Mouse (Mus musculus) embryo, embryonic 11 days (tissue): ENCODE measurements around the gene Ddit4.
A peak's percentile ranks its signal among the peaks of the same experiment; 100 is the strongest.

Experiments used
- DNase-seq: peaks from one replicate; pipeline ENCODE4 v3.0.0-alpha.2; 2015

Gene Ddit4

GRCm38 (mm10) chr10:59948363-59949254, 3.0 kb downstream of the Ddit4 start:
- DNase-seq = no peak

- DNase-seq = no peak
Observed at GRCm38 (mm10) chr10:59947296-59948073, 4.1 kb downstream of the Ddit4 start.

- no peak for DNase-seq
Observed at GRCm38 (mm10) chr10:59946362-59946761, 5.3 kb downstream of the Ddit4 start.

GRCm38 (mm10) chr10:59945416-59945815, 6.2 kb downstream of the Ddit4 start:
- no peak for DNase-seq

GRCm38 (mm10) chr10:59943421-59943989, 8.1 kb downstream of the Ddit4 start:
- DNase-seq = peak; percentile 42

DNA sequence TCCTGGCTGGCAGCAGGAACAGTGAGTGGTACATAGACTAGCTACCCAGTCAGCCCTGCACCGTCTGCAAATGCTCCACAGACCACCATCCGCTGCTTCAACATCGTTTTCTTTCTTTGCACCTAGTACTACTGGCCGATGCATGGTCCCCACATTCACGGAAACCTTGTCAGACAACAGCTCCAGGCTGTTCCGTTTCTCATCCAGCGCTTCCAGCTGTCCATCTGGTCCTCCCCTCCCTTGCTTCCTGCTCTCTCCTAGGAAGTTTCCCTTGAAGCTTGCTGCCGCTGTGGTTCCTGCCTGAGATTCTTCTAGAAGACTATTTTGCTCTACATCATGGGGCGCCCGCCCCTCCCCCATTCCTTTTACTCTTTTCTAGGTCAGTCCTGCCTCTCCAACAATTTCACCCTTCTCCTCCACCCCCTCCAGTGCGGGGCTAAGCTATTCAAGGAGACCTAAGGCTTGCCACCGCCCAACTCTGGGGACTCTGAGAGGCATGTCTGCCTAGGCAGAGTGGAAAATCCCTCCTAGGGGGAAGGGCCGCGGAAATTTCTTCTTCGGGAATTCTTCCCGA, 8.7 kb downstream of the Ddit4 start:
- peak; percentile 66 for DNase-seq

DNA sequence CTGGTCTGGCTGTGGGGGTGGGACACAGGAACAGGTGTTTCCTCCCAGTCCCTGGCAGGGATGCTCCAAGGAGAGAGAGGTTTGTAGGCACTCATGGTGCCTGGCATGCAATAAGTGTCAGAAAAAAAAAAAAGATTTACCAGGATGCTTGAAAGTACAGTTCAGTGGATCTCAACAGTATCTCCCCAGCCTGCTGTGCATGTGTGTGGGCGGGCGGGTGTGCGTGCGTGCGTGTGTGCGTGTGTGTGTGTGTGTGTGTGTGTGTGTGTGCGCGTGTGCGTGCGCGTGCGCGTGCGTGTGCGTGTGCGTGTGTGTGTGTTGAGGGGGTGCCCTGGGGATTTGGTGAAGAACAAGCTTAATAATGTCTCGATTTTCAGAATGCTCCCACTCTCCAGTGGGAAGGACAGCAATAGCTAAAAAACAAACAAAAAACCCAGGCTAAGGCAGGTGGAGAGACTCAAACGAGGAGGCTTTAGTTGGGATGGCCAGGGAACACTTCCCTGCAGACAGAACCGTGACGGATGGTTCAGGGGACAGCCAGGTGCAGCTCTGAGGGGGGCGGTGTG, 9.3 kb downstream of the Ddit4 start:
- DNase-seq = no peak

GRCm38 (mm10) chr10:59939081-59939480, 12.6 kb downstream of the Ddit4 start:
- DNase-seq = no peak

DNA sequence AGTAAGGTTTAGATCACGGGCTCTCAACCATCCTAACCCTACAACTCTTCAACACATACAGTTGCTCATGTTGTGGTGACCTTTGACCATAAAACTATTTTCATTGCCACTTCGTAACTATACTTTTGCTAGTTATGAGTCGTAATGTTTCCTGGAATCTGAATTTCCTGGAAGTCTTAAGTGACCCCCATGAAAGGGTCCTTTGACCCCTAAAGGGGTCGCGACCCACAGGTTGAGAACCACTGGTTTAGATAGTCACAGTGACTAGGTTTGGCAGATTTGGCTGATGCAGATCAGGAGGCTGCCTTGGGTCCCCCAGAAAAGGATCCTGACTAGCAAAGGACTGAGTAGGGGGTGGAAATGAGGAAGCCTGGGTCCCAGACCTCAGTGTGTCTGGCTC, 13.0 kb downstream of the Ddit4 start:
- no peak for DNase-seq

GRCm38 (mm10) chr10:59936058-59936856, 15.4 kb downstream of the Ddit4 start:
- peak; percentile 67 for DNase-seq

- no peak for DNase-seq
Observed at GRCm38 (mm10) chr10:59934039-59934438, 17.6 kb downstream of the Ddit4 start.

DNA sequence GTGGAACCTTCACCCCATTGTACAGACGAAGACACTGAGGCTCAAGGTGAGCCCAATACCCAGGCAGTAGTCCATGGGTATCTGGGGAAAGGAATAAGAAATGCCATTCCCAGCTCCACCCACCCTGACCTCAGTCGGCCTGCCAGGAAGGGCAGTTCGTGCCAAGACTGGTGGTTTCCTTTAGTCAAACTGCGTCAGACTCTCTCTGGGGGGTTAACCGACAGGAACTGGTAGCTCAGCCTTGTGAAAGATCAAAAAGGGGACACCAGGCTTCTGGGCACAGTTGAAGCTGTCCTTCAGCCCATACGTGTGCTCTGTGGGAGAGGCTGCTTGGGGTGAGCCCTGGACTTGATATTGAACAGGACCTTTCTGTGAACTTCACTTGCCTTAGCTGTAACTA, 19.1 kb downstream of the Ddit4 start:
- DNase-seq = no peak

DNA sequence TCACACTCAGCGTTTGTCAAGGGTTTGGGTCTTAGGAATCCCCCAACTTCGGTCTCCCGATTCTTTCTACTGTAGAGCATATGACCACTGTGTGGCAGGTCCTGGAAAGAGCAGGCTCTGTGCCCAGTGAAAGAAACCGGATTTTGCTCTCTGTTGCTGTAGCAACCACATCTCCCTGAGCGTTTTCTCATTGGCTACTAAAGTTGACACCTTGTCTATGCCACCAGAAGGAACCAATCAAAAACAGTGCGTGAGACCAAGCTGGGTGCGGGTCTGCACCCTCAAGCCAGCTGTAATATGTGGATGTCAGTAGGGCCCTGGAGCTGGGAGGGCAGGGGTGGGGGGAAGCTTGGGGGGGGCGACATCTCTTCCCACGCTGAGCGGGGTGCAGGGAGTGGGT, 20.6 kb downstream of the Ddit4 start:
- peak; percentile 63 for DNase-seq

DNA sequence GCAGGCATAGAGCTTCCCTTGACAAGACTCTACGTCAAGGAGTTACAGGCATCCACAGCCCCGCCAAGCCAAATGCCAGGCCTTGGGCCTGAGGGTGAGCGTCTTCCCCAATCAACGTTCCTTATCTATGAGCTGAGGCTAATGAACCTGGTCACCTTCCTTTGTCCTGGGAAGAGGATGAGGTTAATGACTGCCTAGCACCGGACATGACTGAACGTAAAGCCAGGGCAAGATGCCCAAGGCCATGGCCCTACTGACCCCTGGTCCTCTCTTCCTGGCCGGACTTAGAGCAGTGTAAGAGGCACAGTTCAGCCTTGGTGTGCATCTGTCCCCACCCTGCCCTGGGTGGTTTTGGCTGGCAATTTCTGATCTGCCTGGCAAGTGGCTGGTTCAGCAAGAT, 22.4 kb downstream of the Ddit4 start:
- DNase-seq = no peak

GRCm38 (mm10) chr10:59924305-59924704, 27.3 kb downstream of the Ddit4 start:
- DNase-seq = no peak

DNA sequence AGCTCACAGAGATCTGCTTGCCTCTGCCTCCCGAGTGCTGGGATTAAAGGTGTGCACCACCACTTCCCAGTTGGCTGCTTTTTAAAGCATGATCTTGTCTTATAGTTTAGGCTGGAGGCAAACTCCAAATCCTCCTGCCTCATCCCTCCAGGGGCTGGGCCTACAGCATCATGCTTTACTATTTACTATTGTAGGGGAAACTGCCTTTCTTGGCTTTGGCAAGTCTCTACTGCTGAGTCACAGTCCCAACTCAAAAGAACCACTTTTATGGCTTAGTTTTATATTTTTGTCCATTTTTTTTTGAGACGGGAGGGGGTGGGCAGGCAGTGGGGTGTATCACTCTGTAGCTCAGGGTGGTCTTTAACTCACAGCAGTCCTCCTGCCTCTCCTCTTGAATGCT, 28.1 kb downstream of the Ddit4 start:
- no peak for DNase-seq

GRCm38 (mm10) chr10:59920810-59921681, 30.6 kb downstream of the Ddit4 start:
- peak; percentile 88 for DNase-seq

- no peak for DNase-seq
Observed at GRCm38 (mm10) chr10:59920485-59920809, 31.2 kb downstream of the Ddit4 start.

- no peak for DNase-seq
Observed at GRCm38 (mm10) chr10:59919494-59920181, 32.0 kb downstream of the Ddit4 start.

GRCm38 (mm10) chr10:59918111-59918510, 33.5 kb downstream of the Ddit4 start:
- no peak for DNase-seq

DNA sequence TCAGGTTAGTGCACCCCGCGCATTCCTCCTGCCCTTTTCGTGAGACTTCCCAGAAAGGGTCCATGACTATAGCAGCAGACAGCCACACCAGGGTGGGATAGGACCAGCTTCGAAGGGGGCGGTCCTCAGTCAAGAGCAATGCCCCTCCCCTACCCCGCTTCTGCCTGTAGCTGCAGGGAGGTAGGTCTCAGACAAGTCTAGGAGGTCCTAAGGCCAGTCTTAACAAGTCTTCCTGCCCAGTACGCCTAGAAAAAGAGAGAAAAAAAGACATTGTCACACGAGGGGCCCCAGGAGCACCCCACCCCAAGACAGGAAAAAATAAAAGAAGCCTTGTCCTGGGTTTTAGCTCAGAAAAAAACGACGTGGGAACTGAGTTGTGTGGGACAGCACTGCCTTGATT, 35.0 kb downstream of the Ddit4 start:
- peak; percentile 89 for DNase-seq
